ENCODE assay signal across 9 mouse cellular contexts in genomic region chr4:57568268-57569068, GRCm38 (mm10). TPM values are rescaled to one million over a fixed set of nuclear protein-coding genes. Genes with fewer than 3 reads are reported as not detected.
DNase-seq lines count a peak whose midpoint lies in the region; ATAC-seq and TF ChIP-seq lines count a peak whose summit lies in the region.
"Had no signal": no experiment of that assay in that cellular context is flagged by ENCODE, and none has a peak within 500 bp of the region (broad histone marks: within the 10 kb centered on the region; RNA-seq: fewer than 3 reads in every experiment).

No protein-coding gene starts in this region.

- peaks cover 4% of the 10 kb centered on the region; the same call in 1 of the 2 replicates for H3K27me3 ChIP-seq in kidney, postnatal 0 days (ENCODE audit: insufficient read depth, low read length)
- H3K27me3 ChIP-seq in embryonic facial prominence, embryonic 11.5 days (ENCODE audit: control insufficient read depth, insufficient read depth, low read length), result no peaks in the 10 kb centered on the region
- H3K27me3 ChIP-seq in hindbrain, postnatal 0 days (ENCODE audit: insufficient read depth, low read length), result no peaks in the 10 kb centered on the region
- peaks cover 21% of the 10 kb centered on the region for H3K27me3 ChIP-seq in neural tube, embryonic 12.5 days (replicated peaks)

- ATAC-seq in kidney, postnatal 0 days (replicated peaks; ENCODE audit: low FRiP score, low read depth), result no peak; the same call in 1 of the 2 replicates
- ATAC-seq in embryonic facial prominence, embryonic 11.5 days (replicated peaks; ENCODE audit: insufficient number of reproducible peaks, low FRiP score, low TSS enrichment, low read depth), result peak; percentile 47; the same call in 1 of the 2 replicates
- ATAC-seq in hindbrain, postnatal 0 days, result peak; percentile 25
- peak; percentile 20; the same call in 1 of the 2 replicates for ATAC-seq in neural tube, embryonic 12.5 days (ENCODE audit: low FRiP score, low read depth)

- H3K36me3 ChIP-seq in kidney, postnatal 0 days (ENCODE audit: insufficient read depth, low read length), result no peaks in the 10 kb centered on the region
- no peaks in the 10 kb centered on the region for H3K36me3 ChIP-seq in embryonic facial prominence, embryonic 11.5 days (replicated peaks; ENCODE audit: control insufficient read depth, insufficient read depth, low read depth, low read length)
- H3K36me3 ChIP-seq in hindbrain, postnatal 0 days (ENCODE audit: insufficient read depth, low read length), result no peaks in the 10 kb centered on the region
- no peaks in the 10 kb centered on the region for H3K36me3 ChIP-seq in neural tube, embryonic 12.5 days

- H3K9ac ChIP-seq in kidney, postnatal 0 days (ENCODE audit: low read depth, low read length), result peak overlapping the region; percentile 63
- peak overlapping the region; percentile 72 for H3K9ac ChIP-seq in embryonic facial prominence, embryonic 11.5 days (replicated peaks; ENCODE audit: low read length)
- peak overlapping the region; percentile 69 for H3K9ac ChIP-seq in hindbrain, postnatal 0 days (replicated peaks; ENCODE audit: low read length)
- H3K9ac ChIP-seq in neural tube, embryonic 12.5 days, result peak overlapping the region; percentile 61

- peak overlapping the region; percentile 97 for H3K4me2 ChIP-seq in kidney, postnatal 0 days (ENCODE audit: low read length)
- peak overlapping the region; percentile 61 for H3K4me2 ChIP-seq in embryonic facial prominence, embryonic 11.5 days (ENCODE audit: low read depth, low read length)
- peak overlapping the region; percentile 93 for H3K4me2 ChIP-seq in hindbrain, postnatal 0 days (ENCODE audit: low read depth, low read length)
- H3K4me2 ChIP-seq in neural tube, embryonic 12.5 days (replicated peaks), result peak overlapping the region; percentile 95

- H3K4me1 ChIP-seq in kidney, postnatal 0 days (replicated peaks; ENCODE audit: insufficient read depth, low read length), result peaks cover 7% of the 10 kb centered on the region; the same call in 1 of the 2 replicates
- no peaks in the 10 kb centered on the region for H3K4me1 ChIP-seq in embryonic facial prominence, embryonic 11.5 days (ENCODE audit: control insufficient read depth, insufficient read depth, low read length)
- H3K4me1 ChIP-seq in hindbrain, postnatal 0 days (ENCODE audit: insufficient read depth, low read length), result peaks cover 9% of the 10 kb centered on the region
- H3K4me1 ChIP-seq in neural tube, embryonic 12.5 days, result peaks cover 14% of the 10 kb centered on the region

- no peaks in the 10 kb centered on the region for H3K9me3 ChIP-seq in kidney, postnatal 0 days (replicated peaks; ENCODE audit: low read length)
- no peaks in the 10 kb centered on the region for H3K9me3 ChIP-seq in embryonic facial prominence, embryonic 11.5 days (replicated peaks; ENCODE audit: control insufficient read depth, low read length)
- H3K9me3 ChIP-seq in hindbrain, postnatal 0 days (ENCODE audit: low read length), result no peaks in the 10 kb centered on the region
- H3K9me3 ChIP-seq in neural tube, embryonic 12.5 days, result no peaks in the 10 kb centered on the region
- H3K9me3 ChIP-seq: megakaryocyte, embryonic 14.5 days had no signal

- DNase-seq in kidney, postnatal 0 days (ENCODE audit: low spot score), result no peak
- no peak for DNase-seq in kidney, postnatal 4 days
- peak; percentile 52 for DNase-seq in embryonic facial prominence, embryonic 11.5 days (ENCODE audit: low spot score)
- peak; percentile 37 for DNase-seq in hindbrain, postnatal 0 days (ENCODE audit: low spot score)
- no peak for DNase-seq in thymus, postnatal 4 days
- no peak for DNase-seq in kidney, postnatal 25 days
- DNase-seq in gastrocnemius, postnatal 10 days, result no peak

- WGBS in kidney, postnatal 0 days, result 51% methylated on average over 19 of the region's 19 CpGs
- 37% methylated on average over 19 of the region's 19 CpGs for WGBS in embryonic facial prominence, embryonic 11.5 days
- WGBS in hindbrain, postnatal 0 days, result 32% methylated on average over 19 of the region's 19 CpGs
- WGBS in neural tube, embryonic 12.5 days, result 54% methylated on average over 19 of the region's 19 CpGs

- no peak for TF ChIP-seq CTCF in kidney, postnatal 0 days (IDR thresholded peaks at IDR 0.05; ENCODE audit: low read depth)
- TF ChIP-seq CTCF in hindbrain, postnatal 0 days (IDR thresholded peaks at IDR 0.05; ENCODE audit: low read depth), result no peak

- 0 out of 2 replicates have a peak overlapping the region, but pooled peaks have one; percentile 36 for H3K27ac ChIP-seq in kidney, postnatal 0 days
- H3K27ac ChIP-seq in embryonic facial prominence, embryonic 11.5 days (replicated peaks; ENCODE audit: low read depth, low read length), result peak overlapping the region; percentile 37
- H3K27ac ChIP-seq in hindbrain, postnatal 0 days, result peak overlapping the region; percentile 80
- H3K27ac ChIP-seq in neural tube, embryonic 12.5 days, result no peak overlapping the region

- peak overlapping the region; percentile 52 for H3K4me3 ChIP-seq in kidney, postnatal 0 days (replicated peaks; ENCODE audit: low read depth, low read length)
- H3K4me3 ChIP-seq in embryonic facial prominence, embryonic 11.5 days (ENCODE audit: low read depth, low read length), result peak overlapping the region; percentile 42
- H3K4me3 ChIP-seq in hindbrain, postnatal 0 days (ENCODE audit: low read length), result peak overlapping the region; percentile 52
- peak overlapping the region; percentile 49 for H3K4me3 ChIP-seq in neural tube, embryonic 12.5 days
- H3K4me3 ChIP-seq: megakaryocyte, embryonic 14.5 days had no signal

RNA-seq across cellular contexts. Expression of gene Pakap, which starts 0.5 kb away (rescaled TPM):
- polyA plus RNA-seq in kidney, postnatal 0 days (2015; fragmentation: Nextera tagmentation; extraction: Ambion mirVana), result 11.5 and 14.6 TPM in 2 replicates
- 22.9 and 26.7 TPM in 2 replicates for polyA plus RNA-seq in embryonic facial prominence, embryonic 11.5 days (2014; fragmentation: Nextera tagmentation; extraction: Ambion mirVana)
- 7.5 and 9.7 TPM in 2 replicates for total RNA-seq in hindbrain, postnatal 0 days (2014; rRNA removed)
- polyA plus RNA-seq in hindbrain, postnatal 0 days (2015; fragmentation: Nextera tagmentation; extraction: Ambion mirVana), result 13.1 and 14.3 TPM in 2 replicates
- polyA plus RNA-seq in neural tube, embryonic 12.5 days (2016; fragmentation: Nextera tagmentation; extraction: Ambion mirVana), result 16.6 and 16.7 TPM in 2 replicates
- total RNA-seq in gastrocnemius, postnatal 10 days (2021), result 10 to 100 TPM; 15.2 to 16.5 TPM

Comparison
In these comparisons a context has a peak if more than half of its experiments do, and no peak if none do; other contexts are left out.
1. DNase-seq: peak in embryonic facial prominence, embryonic 11.5 days (single experiment) and hindbrain, postnatal 0 days (single experiment); none in kidney, postnatal 0 days (single experiment), kidney, postnatal 4 days (0 of 2), thymus, postnatal 4 days (single experiment), kidney, postnatal 25 days (0 of 2) and gastrocnemius, postnatal 10 days (single experiment).
2. Peak in every context shown above with its lines, with median percentiles within 50 percentile points of each other: H3K4me2 ChIP-seq, H3K4me3 ChIP-seq and H3K9ac ChIP-seq.